Mouse (Mus musculus) liver, embryonic 12.5 days (tissue): ENCODE measurements around the gene Vcan. TPM values are rescaled to one million over a fixed set of nuclear protein-coding genes. Genes with fewer than 3 reads are reported as not detected.
A peak's percentile ranks its signal among the peaks of the same experiment; 100 is the strongest.

Source experiments
- ATAC-seq: fragments of 200-750 bp; cut with Nextera tagmentation; 2 replicates; pipeline ENCODE4 v1.8.0; 2017; ENCODE audit warnings: moderate number of reproducible peaks, mild to moderate bottlenecking, moderate library complexity
- H3K27ac ChIP-seq: fragments of 300-500 bp; sonication (generic); 2 replicates; pipeline ENCODE4 v1.5.1; 2016; ENCODE audit warnings: mild to moderate bottlenecking
- H3K27me3 ChIP-seq: fragments of 300-500 bp; sonication (generic); replicated peaks from 2 replicates; pipeline ENCODE4 v1.6.1; 2016; ENCODE audit warnings: mild to moderate bottlenecking, moderate library complexity
- H3K36me3 ChIP-seq: fragments of 300-500 bp; sonication (generic); 2 replicates; pipeline ENCODE4 v1.6.1; 2016; ENCODE audit warnings: mild to moderate bottlenecking, moderate library complexity
- H3K4me1 ChIP-seq: fragments of 300-500 bp; sonication (generic); 2 replicates; pipeline ENCODE4 v1.6.1; 2016
- H3K4me2 ChIP-seq: fragments of 300-500 bp; sonication (generic); 2 replicates; pipeline ENCODE4 v1.6.1; 2016; ENCODE audit warnings: mild to moderate bottlenecking, moderate library complexity
- H3K4me3 ChIP-seq: fragments of 300-500 bp; sonication (generic); 2 replicates; pipeline ENCODE4 v1.5.1; 2016; ENCODE audit warnings: mild to moderate bottlenecking, moderate library complexity
- H3K9ac ChIP-seq: fragments of 300-500 bp; sonication (generic); 2 replicates; pipeline ENCODE4 v1.6.1; 2016; ENCODE audit warnings: mild to moderate bottlenecking, moderate library complexity
- H3K9me3 ChIP-seq: fragments of 300-500 bp; sonication (generic); replicated peaks from 2 replicates; pipeline ENCODE4 v1.6.1; 2016; ENCODE audit warnings: mild to moderate bottlenecking, moderate library complexity
- WGBS: fragments of 180-500 bp; shearing (Covaris S2); methylation state at CpG from one replicate; pipeline ENCODE4 v1.1.7; 2016; ENCODE audit not compliant: insufficient replicate concordance; 5-methylcytosine and 5-hydroxymethylcytosine counted together
- polyA plus RNA-seq: library from polyadenylated mRNA; unstranded; fragments of >200 nt; fragmentation: Nextera tagmentation; extraction: Ambion mirVana; gene quantifications from 2 replicates; pipeline ENCODE4 v1.2.1, GENCODE M21; 2016

The Vcan gene
- polyA plus RNA-seq, 1 experiment from 2014 or later, result 2.9 TPM

GRCm38 (mm10) chr13:89708151-89708927 lies 34.0 kb downstream of the Vcan start:
- no peak overlapping the region for H3K9ac ChIP-seq
- H3K4me2 ChIP-seq, result no peak overlapping the region
- WGBS, result 64% methylated on average over 7 of the region's 7 CpGs
- no peaks in the 10 kb centered on the region for H3K36me3 ChIP-seq
- no peak for ATAC-seq
- no peaks in the 10 kb centered on the region for H3K9me3 ChIP-seq
- no peaks in the 10 kb centered on the region for H3K4me1 ChIP-seq
- no peak overlapping the region for H3K27ac ChIP-seq
- no peaks in the 10 kb centered on the region for H3K27me3 ChIP-seq
- H3K4me3 ChIP-seq, result no peak overlapping the region

- Histone ChIP-seq H3K27me3 (no peaks in the 10 kb centered on the region), H3K9me3 (no peaks in the 10 kb centered on the region), H3K36me3 (no peaks in the 10 kb centered on the region), H3K4me1 (no peaks in the 10 kb centered on the region), H3K9ac (no peak overlapping the region), H3K4me3 (no peak overlapping the region), H3K4me2 (no peak overlapping the region), H3K27ac (no peak overlapping the region)
- no peak for ATAC-seq
- 71% methylated on average over 4 of the region's 4 CpGs for WGBS
Observed at GRCm38 (mm10) chr13:89702395-89702794, 39.9 kb downstream of the Vcan start.

GRCm38 (mm10) chr13:89699998-89700555 lies 42.2 kb downstream of the Vcan start:
- no peak overlapping the region for H3K27ac ChIP-seq
- no peaks in the 10 kb centered on the region for H3K36me3 ChIP-seq
- H3K9me3 ChIP-seq, result no peaks in the 10 kb centered on the region
- H3K4me3 ChIP-seq, result no peak overlapping the region
- no peaks in the 10 kb centered on the region for H3K4me1 ChIP-seq
- H3K27me3 ChIP-seq, result no peaks in the 10 kb centered on the region
- 59% methylated on average over 2 of the region's 2 CpGs for WGBS
- H3K9ac ChIP-seq, result no peak overlapping the region
- ATAC-seq, result no peak
- H3K4me2 ChIP-seq, result no peak overlapping the region

GRCm38 (mm10) chr13:89692597-89692996 lies 49.7 kb downstream of the Vcan start:
- Histone ChIP-seq H3K36me3 (no peaks in the 10 kb centered on the region), H3K9ac (no peak overlapping the region), H3K4me2 (no peak overlapping the region), H3K4me3 (no peak overlapping the region), H3K27me3 (no peaks in the 10 kb centered on the region), H3K9me3 (no peaks in the 10 kb centered on the region), H3K27ac (no peak overlapping the region), H3K4me1 (no peaks in the 10 kb centered on the region)
- 29% methylated on average over 1 of the region's 1 CpGs for WGBS
- peak; percentile 67 for ATAC-seq

GRCm38 (mm10) chr13:89683490-89683889 lies 58.8 kb downstream of the Vcan start:
- Histone ChIP-seq H3K36me3 (no peaks in the 10 kb centered on the region), H3K9me3 (no peaks in the 10 kb centered on the region), H3K27me3 (no peaks in the 10 kb centered on the region), H3K9ac (no peak overlapping the region), H3K27ac (no peak overlapping the region), H3K4me1 (no peaks in the 10 kb centered on the region), H3K4me3 (no peak overlapping the region), H3K4me2 (no peak overlapping the region)
- ATAC-seq, result no peak
- WGBS, result 67% methylated on average over 3 of the region's 3 CpGs

GRCm38 (mm10) chr13:89682254-89682653 lies 60.1 kb downstream of the Vcan start:
- no peaks in the 10 kb centered on the region for H3K9me3 ChIP-seq
- H3K4me2 ChIP-seq, result no peak overlapping the region
- ATAC-seq, result no peak
- H3K36me3 ChIP-seq, result no peaks in the 10 kb centered on the region
- H3K9ac ChIP-seq, result no peak overlapping the region
- no peaks in the 10 kb centered on the region for H3K4me1 ChIP-seq
- no peak overlapping the region for H3K27ac ChIP-seq
- H3K27me3 ChIP-seq, result no peaks in the 10 kb centered on the region
- WGBS, result 67% methylated on average over 7 of the region's 7 CpGs
- no peak overlapping the region for H3K4me3 ChIP-seq

- 74% methylated on average over 6 of the region's 6 CpGs for WGBS
- ATAC-seq, result no peak
Observed at GRCm38 (mm10) chr13:89679756-89680155, 62.6 kb downstream of the Vcan start.

GRCm38 (mm10) chr13:89670505-89670904 lies 71.8 kb downstream of the Vcan start:
- no peak for ATAC-seq
- 46% methylated on average over 3 of the region's 3 CpGs for WGBS

More at GRCm38 (mm10) chr13:89679756-89680155, 62.6 kb downstream of the Vcan start:
- no peaks in the 10 kb centered on the region for H3K9me3 ChIP-seq
- H3K4me3 ChIP-seq, result no peak overlapping the region
- no peak overlapping the region for H3K27ac ChIP-seq
- no peak overlapping the region for H3K9ac ChIP-seq
- H3K27me3 ChIP-seq, result no peaks in the 10 kb centered on the region
- no peaks in the 10 kb centered on the region for H3K4me1 ChIP-seq
- no peaks in the 10 kb centered on the region for H3K36me3 ChIP-seq
- H3K4me2 ChIP-seq, result no peak overlapping the region

GRCm38 (mm10) chr13:89668981-89669880 lies 73.1 kb downstream of the Vcan start:
- Histone ChIP-seq H3K4me3 (no peak overlapping the region), H3K9ac (no peak overlapping the region), H3K4me2 (no peak overlapping the region), H3K36me3 (no peaks in the 10 kb centered on the region), H3K27me3 (no peaks in the 10 kb centered on the region), H3K27ac (no peak overlapping the region), H3K4me1 (no peaks in the 10 kb centered on the region), H3K9me3 (no peaks in the 10 kb centered on the region)
- ATAC-seq, result no peak
- WGBS, result 61% methylated on average over 10 of the region's 10 CpGs

More at GRCm38 (mm10) chr13:89670505-89670904, 71.8 kb downstream of the Vcan start:
- Histone ChIP-seq H3K4me1 (no peaks in the 10 kb centered on the region), H3K9me3 (no peaks in the 10 kb centered on the region), H3K4me2 (no peak overlapping the region), H3K36me3 (no peaks in the 10 kb centered on the region), H3K9ac (no peak overlapping the region), H3K27me3 (no peaks in the 10 kb centered on the region), H3K4me3 (no peak overlapping the region), H3K27ac (no peak overlapping the region)

GRCm38 (mm10) chr13:89668069-89668468 lies 74.2 kb downstream of the Vcan start:
- H3K9me3 ChIP-seq, result no peaks in the 10 kb centered on the region
- H3K36me3 ChIP-seq, result no peaks in the 10 kb centered on the region

GRCm38 (mm10) chr13:89661688-89662087 lies 80.6 kb downstream of the Vcan start:
- H3K27me3 ChIP-seq, result no peaks in the 10 kb centered on the region
- no peak for ATAC-seq
- 54% methylated on average over 2 of the region's 2 CpGs for WGBS
- H3K9me3 ChIP-seq, result no peaks in the 10 kb centered on the region
- H3K36me3 ChIP-seq, result no peaks in the 10 kb centered on the region
- H3K4me2 ChIP-seq, result no peak overlapping the region
- no peak overlapping the region for H3K9ac ChIP-seq
- H3K4me1 ChIP-seq, result no peaks in the 10 kb centered on the region
- H3K4me3 ChIP-seq, result no peak overlapping the region
- no peak overlapping the region for H3K27ac ChIP-seq

More at GRCm38 (mm10) chr13:89668069-89668468, 74.2 kb downstream of the Vcan start:
- ATAC-seq, result no peak
- H3K4me2 ChIP-seq, result no peak overlapping the region
- no peak overlapping the region for H3K27ac ChIP-seq
- no peaks in the 10 kb centered on the region for H3K4me1 ChIP-seq
- 57% methylated on average over 1 of the region's 1 CpGs for WGBS
- H3K9ac ChIP-seq, result no peak overlapping the region
- H3K4me3 ChIP-seq, result no peak overlapping the region
- H3K27me3 ChIP-seq, result no peaks in the 10 kb centered on the region

- H3K4me1 ChIP-seq, result no peaks in the 10 kb centered on the region
- 85% methylated on average over 11 of the region's 11 CpGs for WGBS
- no peak overlapping the region for H3K4me3 ChIP-seq
- H3K27ac ChIP-seq, result no peak overlapping the region
- ATAC-seq, result no peak
- no peaks in the 10 kb centered on the region for H3K27me3 ChIP-seq
- H3K36me3 ChIP-seq, result no peaks in the 10 kb centered on the region
- H3K9ac ChIP-seq, result no peak overlapping the region
- H3K9me3 ChIP-seq, result no peaks in the 10 kb centered on the region
- H3K4me2 ChIP-seq, result no peak overlapping the region
Observed at GRCm38 (mm10) chr13:89657046-89657445, 85.3 kb downstream of the Vcan start.
